Mouse (Mus musculus): ENCODE data around the gene Olfr1426. TPM values are rescaled to one million over a fixed set of nuclear protein-coding genes. Genes with fewer than 3 reads are reported as not detected.
"Not testable (repeated sequence)": the region's sequence is repeated elsewhere in the genome, so short reads cannot be mapped to it uniquely, and the experiment has no call there.

Olfr1426 gene
- polyA plus RNA-seq (2012), result not detected in 2 replicates

- no peak for TF ChIP-seq GATA1 (IDR thresholded peaks at IDR 0.05; ENCODE audit: low read length)
These were observed at the start of gene Olfr1426 for GRCm38 (mm10) chr19:12091913-12092312. Olfr1426 (minus strand) TSS chr19:12092013.

DNA sequence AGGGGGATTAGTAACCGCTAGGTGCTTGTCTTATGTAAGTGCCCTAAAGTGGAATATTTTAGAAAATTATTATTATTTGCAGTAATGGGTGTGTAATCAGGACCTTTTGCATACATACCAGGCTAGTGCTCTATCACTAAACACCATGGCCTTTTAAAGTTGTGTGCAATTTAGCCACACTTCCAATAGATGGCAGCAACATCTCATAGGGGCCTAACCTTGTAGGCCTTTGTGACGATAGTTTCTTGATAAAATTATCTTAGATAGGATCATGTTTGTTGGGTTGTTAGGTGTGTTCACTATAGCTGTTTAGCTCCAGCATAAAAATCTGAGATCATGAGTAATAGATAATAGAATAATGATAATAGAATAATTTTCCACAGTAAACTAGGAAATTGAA lies 42.5 kb upstream of the Olfr1426 start:
- TF ChIP-seq GATA1 (IDR thresholded peaks at IDR 0.05; ENCODE audit: low read length), result no peak

GRCm38 (mm10) chr19:12123103-12123502 lies 31.3 kb upstream of the Olfr1426 start, which contains the start of gene Olfr76:
Olfr76 (minus strand) TSS chr19:12123203.
- no peak for TF ChIP-seq GATA1 (IDR thresholded peaks at IDR 0.05; ENCODE audit: low read length)

DNA sequence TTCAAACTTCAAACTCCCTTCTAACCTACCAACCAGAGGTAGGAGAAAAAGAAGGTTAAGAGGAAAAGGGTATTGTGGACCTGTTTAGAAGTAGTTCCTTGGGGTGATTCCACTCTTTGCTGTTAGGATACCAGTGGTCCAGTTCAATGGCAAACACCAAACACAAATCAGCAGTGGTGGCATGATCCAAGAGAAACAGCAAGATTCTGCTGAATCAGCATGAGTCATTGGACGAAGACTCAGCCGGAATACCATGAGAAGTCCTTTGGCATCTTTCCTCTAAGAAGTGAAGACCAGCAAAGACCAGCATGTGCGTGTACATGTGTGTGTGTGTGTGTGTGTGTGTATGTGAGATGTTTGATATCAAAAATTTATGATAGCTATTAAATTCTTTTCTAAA lies 24.7 kb upstream of the Olfr1426 start:
- no peak for TF ChIP-seq GATA1 (IDR thresholded peaks at IDR 0.05; ENCODE audit: low read length)

DNA sequence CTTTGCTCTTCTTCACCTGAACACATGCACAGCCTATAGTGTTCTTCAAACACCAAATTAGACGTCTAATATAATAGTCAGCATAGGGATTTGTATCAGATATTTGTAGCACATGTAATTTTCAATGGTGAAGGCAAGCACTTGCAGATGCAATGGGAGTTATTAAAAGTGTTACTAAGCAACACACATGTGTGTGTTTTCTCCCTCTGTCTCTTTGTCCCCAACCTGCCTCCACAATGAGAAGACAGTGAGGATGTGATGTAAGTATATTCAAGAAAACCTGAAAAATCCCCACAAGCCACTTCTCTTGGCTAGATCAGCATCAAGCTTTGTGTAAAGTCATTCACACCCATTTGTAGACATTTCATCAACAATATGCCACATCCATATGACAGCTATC lies 24.0 kb upstream of the Olfr1426 start, which contains the start of gene Olfr1428:
Olfr1428 (minus strand) TSS at position 101 of the 400 bp plus-strand sequence.
- TF ChIP-seq GATA1 (IDR thresholded peaks at IDR 0.05; ENCODE audit: low read length), result no peak

DNA sequence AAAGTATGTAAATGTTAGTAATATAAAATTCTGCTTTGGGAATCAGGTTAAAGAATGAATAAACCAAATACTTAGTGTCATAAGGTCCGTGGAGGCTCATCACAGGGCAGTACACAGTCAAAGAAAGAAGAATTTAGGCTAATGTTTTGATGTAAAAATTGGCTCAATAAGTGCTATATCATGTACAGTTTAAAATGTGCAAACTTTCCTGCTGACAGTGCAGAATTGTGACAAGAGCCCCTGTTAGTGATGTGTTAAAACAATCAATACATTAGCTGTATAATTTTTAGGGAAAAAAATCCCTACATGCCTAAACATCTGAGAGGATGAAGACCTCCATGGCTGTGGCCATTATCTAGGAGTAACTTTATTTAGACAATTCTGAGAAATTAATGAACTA lies 22.0 kb upstream of the Olfr1426 start:
- TF ChIP-seq GATA1 (IDR thresholded peaks at IDR 0.05; ENCODE audit: low read length), result no peak

GRCm38 (mm10) chr19:12104541-12104940 lies 12.7 kb upstream of the Olfr1426 start:
- TF ChIP-seq GATA1 (IDR thresholded peaks at IDR 0.05; ENCODE audit: low read length), result no peak

GRCm38 (mm10) chr19:12103234-12103633 lies 11.4 kb upstream of the Olfr1426 start, which contains the start of gene Olfr1427:
Olfr1427 (minus strand) TSS chr19:12103334.
- TF ChIP-seq GATA1 (IDR thresholded peaks at IDR 0.05; ENCODE audit: low read length), result no peak

DNA sequence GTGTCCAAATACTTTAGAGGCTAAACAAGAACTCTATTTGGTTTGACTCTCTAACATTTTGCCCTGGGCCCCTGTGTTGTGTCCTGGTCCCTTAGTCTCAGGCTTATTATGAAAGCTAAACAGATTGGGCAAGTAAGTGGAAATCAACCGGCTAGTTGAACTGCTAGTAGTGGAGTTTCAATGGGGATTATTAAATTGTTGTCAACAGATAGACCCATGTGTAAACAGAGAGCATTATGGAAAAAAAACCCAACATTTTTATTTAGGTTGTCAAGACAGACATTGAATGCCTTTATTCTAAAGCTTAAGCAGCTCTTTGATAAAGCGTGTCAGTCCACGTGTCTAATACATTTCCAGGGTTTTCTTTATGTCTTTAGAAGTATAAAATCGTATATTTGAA lies 14.2 kb downstream of the Olfr1426 start, which contains the start of gene Olfr1425:
Olfr1425 (minus strand) TSS at position 101 of the 400 bp plus-strand sequence.
- TF ChIP-seq GATA1 (IDR thresholded peaks at IDR 0.05; ENCODE audit: low read length), result not testable (repeated sequence)

GRCm38 (mm10) chr19:12062582-12062981 lies 29.2 kb downstream of the Olfr1426 start, which contains the start of gene Olfr1424:
Olfr1424 (minus strand) TSS chr19:12062682.
- not testable (repeated sequence) for TF ChIP-seq GATA1 (IDR thresholded peaks at IDR 0.05; ENCODE audit: low read length)

DNA sequence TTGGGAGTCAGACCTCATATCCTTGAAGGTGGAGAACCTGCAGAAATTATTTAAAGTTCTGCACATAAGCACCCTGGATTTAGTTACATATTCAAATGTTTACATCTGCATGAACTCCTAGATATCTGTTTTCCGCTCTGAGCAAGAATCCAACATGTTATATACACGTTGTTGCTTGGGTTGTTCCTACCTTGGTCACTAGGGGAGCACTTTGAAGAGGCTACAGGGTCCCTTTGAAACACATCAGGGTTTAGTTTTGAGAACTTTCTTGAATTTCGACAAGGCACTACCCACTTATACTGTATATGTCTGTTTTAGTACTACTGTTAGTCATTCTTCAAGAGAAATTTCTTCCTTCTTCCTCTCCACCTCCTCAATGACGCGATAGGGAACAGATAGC lies 48.6 kb downstream of the Olfr1426 start:
- TF ChIP-seq GATA1 (IDR thresholded peaks at IDR 0.05; ENCODE audit: low read length), result no peak

- TF ChIP-seq GATA1 (IDR thresholded peaks at IDR 0.05; ENCODE audit: low read length), result no peak
These were observed 50.6 kb downstream of the Olfr1426 start, which contains the start of gene Olfr1423 for GRCm38 (mm10) chr19:12041217-12041616. Olfr1423 (minus strand) TSS chr19:12041317.

DNA sequence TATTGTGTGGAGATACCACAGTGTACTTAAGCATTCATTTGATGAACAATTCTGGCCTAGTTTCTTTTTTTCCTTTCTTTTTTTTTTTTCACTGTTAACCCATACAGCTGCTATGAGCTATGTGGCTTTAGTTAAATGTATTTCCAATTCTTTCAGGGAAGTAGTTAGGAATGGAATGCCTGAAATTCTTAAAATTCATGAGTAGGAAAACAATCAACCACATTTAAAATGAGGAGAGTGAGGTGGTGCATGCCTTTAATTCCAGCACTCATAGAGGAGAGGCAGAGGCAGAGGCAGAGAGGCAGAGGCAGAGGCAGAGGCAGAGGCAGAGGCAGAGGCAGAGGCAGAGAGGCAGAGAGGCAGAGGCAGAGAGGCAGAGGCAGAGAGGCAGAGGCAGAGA lies 54.1 kb downstream of the Olfr1426 start:
- TF ChIP-seq GATA1 (IDR thresholded peaks at IDR 0.05; ENCODE audit: low read length), result no peak

Other genes starting within 250 kb of the Olfr1426 start
- gene Olfr1418, start 230.9 kb downstream of the Olfr1426 start, polyA plus RNA-seq (2012), result not detected in 2 replicates
- not detected in 2 replicates for gene Olfr1419, start 216.9 kb downstream of the Olfr1426 start, polyA plus RNA-seq (2012)
- gene Olfr1420, start 205.4 kb downstream of the Olfr1426 start, polyA plus RNA-seq (2012), result not detected in 2 replicates
- 10.3 and 19.4 TPM in 2 replicates for gene Patl1, start 179.6 kb downstream of the Olfr1426 start, polyA plus RNA-seq (2012)
- gene Osbp, start 126.1 kb downstream of the Olfr1426 start, polyA plus RNA-seq (2012), result 9.9 and 12.0 TPM in 2 replicates
- not detected in 2 replicates for gene Olfr1423, start 50.7 kb downstream of the Olfr1426 start, polyA plus RNA-seq (2012)
- not detected in 2 replicates for gene Olfr1424, start 29.3 kb downstream of the Olfr1426 start, polyA plus RNA-seq (2012)
- not detected in 2 replicates for gene Olfr1425, start 14.3 kb downstream of the Olfr1426 start, polyA plus RNA-seq (2012)
- not detected in 2 replicates for gene Olfr1427, start 11.3 kb upstream of the Olfr1426 start, polyA plus RNA-seq (2012)
- not detected in 2 replicates for gene Olfr1428, start 23.9 kb upstream of the Olfr1426 start, polyA plus RNA-seq (2012)
- gene Olfr76, start 31.2 kb upstream of the Olfr1426 start, polyA plus RNA-seq (2012), result not detected in 2 replicates
- not detected in 2 replicates for gene Olfr1555-ps1, start 78.1 kb upstream of the Olfr1426 start, polyA plus RNA-seq (2012)
- gene Olfr1431, start 108.6 kb upstream of the Olfr1426 start, polyA plus RNA-seq (2012), result not detected in 2 replicates
- not detected in 2 replicates for gene Olfr1432, start 140.6 kb upstream of the Olfr1426 start, polyA plus RNA-seq (2012)
- gene Olfr262, start 149.6 kb upstream of the Olfr1426 start, polyA plus RNA-seq (2012), result not detected in 2 replicates
- not detected in 2 replicates for gene Olfr235, start 169.0 kb upstream of the Olfr1426 start, polyA plus RNA-seq (2012)
- not detected in 2 replicates for gene Olfr1434, start 187.8 kb upstream of the Olfr1426 start, polyA plus RNA-seq (2012)
- gene Olfr1436, start 207.1 kb upstream of the Olfr1426 start, polyA plus RNA-seq (2012), result not detected in 2 replicates
- gene Olfr1437, start 233.1 kb upstream of the Olfr1426 start, polyA plus RNA-seq (2012), result not detected in 2 replicates
- not detected in 2 replicates for gene Olfr1438-ps1, start 243.9 kb upstream of the Olfr1426 start, polyA plus RNA-seq (2012)